Mouse (Mus musculus) ES-E14 (cell line): ENCODE measurements around the gene Dnajb2.

ENCODE experiments used
- HCFC1 ChIP-seq: IDR thresholded peaks from 2 replicates; pipeline ENCODE4 v1.6.1; 2012; ENCODE audit warnings: low read length, inconsistent platforms, borderline replicate concordance; ENCODE audit not compliant: insufficient read depth
- MAFK ChIP-seq: IDR thresholded peaks from 2 replicates; pipeline ENCODE4 v1.6.1; 2014; ENCODE audit warnings: mild to moderate bottlenecking, low read depth, low read length, inconsistent platforms; ENCODE audit not compliant: insufficient read depth
- ZNF384 ChIP-seq: IDR thresholded peaks from 2 replicates; pipeline ENCODE4 v1.6.1; 2012; ENCODE audit warnings: low read depth, low read length, inconsistent platforms

- TF ChIP-seq ZNF384, result no peak
- TF ChIP-seq HCFC1, result no peak
- TF ChIP-seq MAFK, result no peak
Measured at GRCm38 (mm10) chr1:75187126-75187525, 49.1 kb upstream of the Dnajb2 start.
